Mouse (Mus musculus) G1E (cell line): ENCODE measurements around the gene Gpx1.

Experiments used
- CTCF ChIP-seq: IDR thresholded peaks from 2 replicates; pipeline ENCODE4 v1.5.1; 2012; ENCODE audit warnings: low read depth, low read length, inconsistent platforms, mixed read lengths
- GATA1 ChIP-seq: IDR thresholded peaks from 2 replicates; pipeline ENCODE4 v1.6.1; 2012; ENCODE audit warnings: borderline replicate concordance, low read length, inconsistent platforms, mixed read lengths
- GATA2 ChIP-seq: IDR thresholded peaks from 2 replicates; pipeline ENCODE4 v1.6.1; 2012; ENCODE audit warnings: low read depth, low read length, inconsistent platforms, borderline replicate concordance
- POLR2AphosphoS5 ChIP-seq: IDR thresholded peaks from 2 replicates; pipeline ENCODE4 v1.6.1; 2012; ENCODE audit warnings: low read depth, low read length, inconsistent platforms; ENCODE audit not compliant: insufficient replicate concordance
- TAL1 ChIP-seq: conservative IDR thresholded peaks from 2 replicates; pipeline ENCODE4 v1.6.1; 2012; ENCODE audit warnings: low read depth, low read length, inconsistent platforms, mixed read lengths

- no peak for TF ChIP-seq POLR2AphosphoS5
- TF ChIP-seq CTCF: no peak
- TF ChIP-seq GATA2: no peak
- no peak for TF ChIP-seq TAL1
- TF ChIP-seq GATA1: no peak
Observed at GRCm38 (mm10) chr9:108341801-108342200, 3.1 kb downstream of the Gpx1 start.
